In genomic region chr17:31216068-31216955, GRCm38 (mm10) we compare ENCODE assay signal across 13 mouse cellular contexts. TPM values are rescaled to one million over a fixed set of nuclear protein-coding genes. Genes with fewer than 3 reads are reported as not detected.
A peak's percentile ranks its signal among the peaks of the same experiment; 100 is the strongest.
DNase-seq lines count a peak whose midpoint lies in the region; ATAC-seq and TF ChIP-seq lines count a peak whose summit lies in the region.
"Had no signal": no experiment of that assay in that cellular context is flagged by ENCODE, and none has a peak within 500 bp of the region (broad histone marks: within the 10 kb centered on the region; RNA-seq: fewer than 3 reads in every experiment).

No protein-coding gene starts in this region.

- no peak overlapping the region; the same call in 1 of the 2 replicates for H3K9ac ChIP-seq in intestine, embryonic 15.5 days
- H3K9ac ChIP-seq in intestine, postnatal 0 days (ENCODE audit: low read depth, low read length), result no peak overlapping the region
- H3K9ac ChIP-seq in midbrain, embryonic 13.5 days (replicated peaks), result no peak overlapping the region
- H3K9ac ChIP-seq: hindbrain, embryonic 12.5 days had no signal

- no peak overlapping the region for H3K4me3 ChIP-seq in intestine, embryonic 15.5 days (replicated peaks)
- H3K4me3 ChIP-seq in intestine, postnatal 0 days (ENCODE audit: low read depth, low read length), result no peak overlapping the region
- no peak overlapping the region for H3K4me3 ChIP-seq in bone marrow, adult 2 months (replicated peaks; ENCODE audit: control insufficient read depth, low read depth, low read length)
- no peak overlapping the region for H3K4me3 ChIP-seq in midbrain, embryonic 13.5 days (replicated peaks)
- H3K4me3 ChIP-seq: hindbrain, embryonic 12.5 days had no signal

- H3K4me2 ChIP-seq in intestine, embryonic 15.5 days (replicated peaks), result no peak overlapping the region
- no peak overlapping the region for H3K4me2 ChIP-seq in intestine, postnatal 0 days (replicated peaks; ENCODE audit: low read depth)
- H3K4me2 ChIP-seq in midbrain, embryonic 13.5 days (replicated peaks), result no peak overlapping the region
- H3K4me2 ChIP-seq: hindbrain, embryonic 12.5 days had no signal

- H3K27ac ChIP-seq in intestine, embryonic 15.5 days, result peak overlapping the region; percentile 13; the same call in 1 of the 2 replicates
- no peak overlapping the region for H3K27ac ChIP-seq in intestine, postnatal 0 days (ENCODE audit: low read depth, low read length)
- peak overlapping the region; percentile 32 for H3K27ac ChIP-seq in bone marrow, adult 2 months (ENCODE audit: control insufficient read depth, insufficient read depth, low read depth, low read length, poor library complexity)
- no peak overlapping the region for H3K27ac ChIP-seq in midbrain, embryonic 13.5 days
- H3K27ac ChIP-seq: hindbrain, embryonic 12.5 days had no signal

- ATAC-seq in intestine, embryonic 15.5 days, result peak; percentile 17; the same call in 1 of the 2 replicates
- no peak for ATAC-seq in intestine, postnatal 0 days
- ATAC-seq in CD4-positive, CD25-positive, alpha-beta regulatory T cell, adult 4 months, result peak; percentile 38
- no peak for ATAC-seq in midbrain, embryonic 13.5 days

- DNase-seq in kidney, postnatal 4 days, result peak; percentile 39 to 55
- DNase-seq in urinary bladder, adult 18-20 months (ENCODE audit: low spot score in 2 of 2), result no peak
- no peak for DNase-seq in left cerebral cortex, adult 8-10 months (ENCODE audit: low spot score in 2 of 2)

- no peaks in the 10 kb centered on the region for H3K9me3 ChIP-seq in intestine, embryonic 15.5 days
- H3K9me3 ChIP-seq in intestine, postnatal 0 days (ENCODE audit: control insufficient read depth), result no peaks in the 10 kb centered on the region
- no peaks in the 10 kb centered on the region for H3K9me3 ChIP-seq in midbrain, embryonic 13.5 days
- H3K9me3 ChIP-seq: hindbrain, embryonic 12.5 days had no signal

- 56% methylated on average over 5 of the region's 5 CpGs for WGBS in intestine, embryonic 15.5 days
- 39% methylated on average over 5 of the region's 5 CpGs for WGBS in intestine, postnatal 0 days
- 39% methylated on average over 5 of the region's 5 CpGs for WGBS in bone marrow, adult 2 months
- WGBS in midbrain, embryonic 13.5 days, result 51% methylated on average over 5 of the region's 5 CpGs

- H3K4me1 ChIP-seq in intestine, embryonic 15.5 days (replicated peaks), result 0 out of 2 replicates have a peak, but pooled peaks cover 2% of the 10 kb centered on the region
- no peaks in the 10 kb centered on the region for H3K4me1 ChIP-seq in intestine, postnatal 0 days (replicated peaks; ENCODE audit: control insufficient read depth, insufficient read depth, low read length)
- H3K4me1 ChIP-seq in bone marrow, adult 2 months (ENCODE audit: control insufficient read depth, insufficient read depth, low read length), result no peaks in the 10 kb centered on the region; the same call in 1 of the 2 replicates
- no peaks in the 10 kb centered on the region for H3K4me1 ChIP-seq in midbrain, embryonic 13.5 days (replicated peaks)
- H3K4me1 ChIP-seq: hindbrain, embryonic 12.5 days had no signal

- no peak for TF ChIP-seq POLR2A in bone marrow, adult 2 months (IDR thresholded peaks at IDR 0.05; ENCODE audit: borderline replicate concordance, control insufficient read depth, low read depth, low read length)

- no peaks in the 10 kb centered on the region for H3K36me3 ChIP-seq in intestine, embryonic 15.5 days
- H3K36me3 ChIP-seq in intestine, postnatal 0 days (ENCODE audit: control insufficient read depth, insufficient read depth), result no peaks in the 10 kb centered on the region
- no peaks in the 10 kb centered on the region for H3K36me3 ChIP-seq in midbrain, embryonic 13.5 days
- H3K36me3 ChIP-seq: G1E; hindbrain, embryonic 12.5 days had no signal

- H3K27me3 ChIP-seq in intestine, embryonic 15.5 days (replicated peaks), result no peaks in the 10 kb centered on the region
- no peaks in the 10 kb centered on the region for H3K27me3 ChIP-seq in intestine, postnatal 0 days (replicated peaks; ENCODE audit: control insufficient read depth, insufficient read depth, low read length)
- H3K27me3 ChIP-seq in midbrain, embryonic 13.5 days, result no peaks in the 10 kb centered on the region
- H3K27me3 ChIP-seq: hindbrain, embryonic 12.5 days had no signal

- no peak for TF ChIP-seq CTCF in intestine, postnatal 0 days (IDR thresholded peaks at IDR 0.05; ENCODE audit: low read depth)
- TF ChIP-seq CTCF in bone marrow, adult 2 months (IDR thresholded peaks at IDR 0.05; ENCODE audit: control insufficient read depth, insufficient read depth, low read length), result no peak

RNA-seq across cellular contexts. Expression of gene Ubash3a, which starts 8.6 kb away (rescaled TPM):
- polyA plus RNA-seq in intestine, embryonic 15.5 days (2015; fragmentation: Nextera tagmentation; extraction: Ambion mirVana), result 0.20 and 0.21 TPM in 2 replicates
- not detected in 2 replicates for polyA plus RNA-seq in intestine, postnatal 0 days (2015; fragmentation: Nextera tagmentation; extraction: Ambion mirVana)
- polyA plus RNA-seq in CD4-positive, CD25-positive, alpha-beta regulatory T cell, adult 4 months (2017; shearing (Covaris generic)), result 100 to 1,000 TPM; 234 to 303 TPM
- 7.3 and 13.0 TPM in 2 replicates for polyA plus RNA-seq in bone marrow, adult 2 months (2011; ENCODE audit: insufficient read depth, insufficient read length, low replicate concordance, missing spikeins)
- 0.12 TPM in 1 of 2 replicates, not detected in the other for polyA plus RNA-seq in midbrain, embryonic 13.5 days (2015; fragmentation: Nextera tagmentation; extraction: Ambion mirVana)
- total RNA-seq in left cerebral cortex, adult 8-10 months (2022), result not detected
- total RNA-seq: left cerebral cortex, postnatal 36 days had no signal
- polyA plus RNA-seq: G1E; hindbrain, embryonic 12.5 days had no signal

RNA-seq across cellular contexts. Expression of gene Tmprss3, which starts 17.5 kb away (rescaled TPM):
- polyA plus RNA-seq in intestine, embryonic 15.5 days (2015; fragmentation: Nextera tagmentation; extraction: Ambion mirVana), result 0.06 TPM in 1 of 2 replicates, not detected in the other
- 0.04 and 0.05 TPM in 2 replicates for polyA plus RNA-seq in intestine, postnatal 0 days (2015; fragmentation: Nextera tagmentation; extraction: Ambion mirVana)
- 1 to 10 TPM in 1 of 2 experiments, under 1 TPM in 1; 0.63 to 2.5 TPM for polyA plus RNA-seq in CD4-positive, CD25-positive, alpha-beta regulatory T cell, adult 4 months (2017; shearing (Covaris generic))
- polyA plus RNA-seq in bone marrow, adult 2 months (2011; ENCODE audit: insufficient read depth, insufficient read length, low replicate concordance, missing spikeins), result 4.2 and 4.3 TPM in 2 replicates
- not detected in 2 replicates for polyA plus RNA-seq in midbrain, embryonic 13.5 days (2015; fragmentation: Nextera tagmentation; extraction: Ambion mirVana)
- total RNA-seq in left cerebral cortex, adult 8-10 months (2022), result under 1 TPM in 1 of 4 experiments, not detected in 3; 0.21 TPM
- total RNA-seq: G1E; gastrocnemius, postnatal 4 days; left cerebral cortex, postnatal 36 days had no signal
- polyA plus RNA-seq: G1E had no signal

RNA-seq across cellular contexts. Expression of gene Tff1, which starts 51.2 kb away (rescaled TPM):
- 5.2 and 5.8 TPM in 2 replicates for polyA plus RNA-seq in intestine, embryonic 15.5 days (2015; fragmentation: Nextera tagmentation; extraction: Ambion mirVana)
- polyA plus RNA-seq in intestine, postnatal 0 days (2015; fragmentation: Nextera tagmentation; extraction: Ambion mirVana), result 39.4 and 174 TPM in 2 replicates
- polyA plus RNA-seq in CD4-positive, CD25-positive, alpha-beta regulatory T cell, adult 4 months (2017; shearing (Covaris generic)), result not detected
- not detected in 2 replicates for polyA plus RNA-seq in bone marrow, adult 2 months (2011; ENCODE audit: insufficient read depth, insufficient read length, low replicate concordance, missing spikeins)
- not detected in 2 replicates for polyA plus RNA-seq in midbrain, embryonic 13.5 days (2015; fragmentation: Nextera tagmentation; extraction: Ambion mirVana)
- total RNA-seq in left cerebral cortex, adult 8-10 months (2022), result not detected
- total RNA-seq: G1E; gastrocnemius, postnatal 4 days; left cerebral cortex, postnatal 36 days; megakaryocyte-erythroid progenitor cell, adult 5-6 weeks had no signal
- polyA plus RNA-seq: G1E; hindbrain, embryonic 12.5 days had no signal

Comparison
In these comparisons a context has a peak if more than half of its experiments do, and no peak if none do; other contexts are left out.
1. ATAC-seq: peak in intestine, embryonic 15.5 days (single experiment) and CD4-positive, CD25-positive, alpha-beta regulatory T cell, adult 4 months (single experiment); none in intestine, postnatal 0 days (single experiment) and midbrain, embryonic 13.5 days (single experiment).
2. H3K27ac ChIP-seq: peak in intestine, embryonic 15.5 days (single experiment) and bone marrow, adult 2 months (single experiment); none in intestine, postnatal 0 days (single experiment) and midbrain, embryonic 13.5 days (single experiment).
3. DNase-seq: peak in kidney, postnatal 4 days (2 of 2); none in urinary bladder, adult 18-20 months (0 of 2) and left cerebral cortex, adult 8-10 months (0 of 2).
4. RNA of gene Ubash3a, which starts 8.6 kb away (polyA plus RNA-seq): 234 to 303 TPM in CD4-positive, CD25-positive, alpha-beta regulatory T cell, adult 4 months; 7.3 to 13.0 TPM in bone marrow, adult 2 months, 0.20 to 0.21 TPM in intestine, embryonic 15.5 days, 0.12 TPM in midbrain, embryonic 13.5 days and not detected in intestine, postnatal 0 days; every median in the first group is over 10 times any median in the second.